Mouse (Mus musculus): ENCODE measurements at regions not wholly inside any gene's neighbourhood (a gene's known extent, or its start where the extent isn't known, plus 50 kb on each side); places are given as distances from the start of the nearest gene placed in this dataset.

- ATAC-seq (replicated peaks; ENCODE audit: low FRiP score, low TSS enrichment, low read depth) (no peak), DNase-seq (ENCODE audit: low spot score) (no peak)
- Histone ChIP-seq H3K9ac (ENCODE audit: low read length) (no peak overlapping the region), H3K4me2 (ENCODE audit: low read length) (no peak overlapping the region), H3K27ac (ENCODE audit: low read depth) (no peak overlapping the region), H3K27me3 (replicated peaks; ENCODE audit: control insufficient read depth, insufficient read depth, low read length) (no peaks in the 10 kb centered on the region), H3K4me1 (replicated peaks; ENCODE audit: control insufficient read depth, insufficient read depth, low read length) (no peaks in the 10 kb centered on the region), H3K9me3 (ENCODE audit: control insufficient read depth, low read length) (no peaks in the 10 kb centered on the region), H3K4me3 (ENCODE audit: low read depth, low read length) (no peak overlapping the region), H3K36me3 (ENCODE audit: control insufficient read depth, insufficient read depth, low read length) (no peaks in the 10 kb centered on the region)
- WGBS = 78% methylated on average over 1 of the region's 1 CpGs
Measured at GRCm38 (mm10) chr3:45198994-45199589, 179.1 kb upstream of the Pcdh10 start.

- 0 out of 2 replicates have a peak, but pooled peaks cover 2% of the 10 kb centered on the region for H3K4me1 ChIP-seq (replicated peaks; ENCODE audit: control insufficient read depth, insufficient read depth, low read length)
- no peak for ATAC-seq (replicated peaks; ENCODE audit: low FRiP score, low TSS enrichment, low read depth)
- H3K27ac ChIP-seq (ENCODE audit: low read depth) = no peak overlapping the region
- no peak overlapping the region for H3K4me3 ChIP-seq (ENCODE audit: low read depth, low read length)
- no peaks in the 10 kb centered on the region for H3K9me3 ChIP-seq (ENCODE audit: control insufficient read depth, low read length)
- peak; percentile 51 for DNase-seq (ENCODE audit: low spot score)
- WGBS = 40% methylated on average over 2 of the region's 2 CpGs
- no peak overlapping the region for H3K4me2 ChIP-seq (ENCODE audit: low read length)
- no peaks in the 10 kb centered on the region for H3K27me3 ChIP-seq (replicated peaks; ENCODE audit: control insufficient read depth, insufficient read depth, low read length)
- no peaks in the 10 kb centered on the region for H3K36me3 ChIP-seq (ENCODE audit: control insufficient read depth, insufficient read depth, low read length)
- no peak overlapping the region for H3K9ac ChIP-seq (ENCODE audit: low read length)
Measured at GRCm38 (mm10) chr3:45204392-45205043, 173.7 kb upstream of the Pcdh10 start.

- 63% methylated on average over 5 of the region's 5 CpGs for WGBS
- Histone ChIP-seq H3K9ac (ENCODE audit: low read length) (no peak overlapping the region), H3K4me1 (replicated peaks; ENCODE audit: control insufficient read depth, insufficient read depth, low read length) (no peaks in the 10 kb centered on the region), H3K36me3 (ENCODE audit: control insufficient read depth, insufficient read depth, low read length) (no peaks in the 10 kb centered on the region), H3K27me3 (replicated peaks; ENCODE audit: control insufficient read depth, insufficient read depth, low read length) (no peaks in the 10 kb centered on the region), H3K4me2 (ENCODE audit: low read length) (no peak overlapping the region), H3K9me3 (ENCODE audit: control insufficient read depth, low read length) (no peaks in the 10 kb centered on the region), H3K27ac (ENCODE audit: low read depth) (no peak overlapping the region), H3K4me3 (ENCODE audit: low read depth, low read length) (no peak overlapping the region)
- ATAC-seq (replicated peaks; ENCODE audit: low FRiP score, low TSS enrichment, low read depth) (no peak), DNase-seq (ENCODE audit: low spot score) (no peak)
Measured at GRCm38 (mm10) chr3:45231641-45232433, 146.4 kb upstream of the Pcdh10 start.

- H3K27me3 ChIP-seq (replicated peaks; ENCODE audit: control insufficient read depth, insufficient read depth, low read length) = no peaks in the 10 kb centered on the region
- DNase-seq (ENCODE audit: low spot score) (no peak), ATAC-seq (replicated peaks; ENCODE audit: low FRiP score, low TSS enrichment, low read depth) (no peak)
- no peaks in the 10 kb centered on the region for H3K36me3 ChIP-seq (ENCODE audit: control insufficient read depth, insufficient read depth, low read length)
- H3K4me2 ChIP-seq (ENCODE audit: low read length) = no peak overlapping the region
- no peaks in the 10 kb centered on the region for H3K9me3 ChIP-seq (ENCODE audit: control insufficient read depth, low read length)
- 24% methylated on average over 2 of the region's 2 CpGs for WGBS
- no peak overlapping the region for H3K9ac ChIP-seq (ENCODE audit: low read length)
- H3K27ac ChIP-seq (ENCODE audit: low read depth) = no peak overlapping the region
- no peaks in the 10 kb centered on the region for H3K4me1 ChIP-seq (replicated peaks; ENCODE audit: control insufficient read depth, insufficient read depth, low read length)
- no peak overlapping the region for H3K4me3 ChIP-seq (ENCODE audit: low read depth, low read length)
Measured at GRCm38 (mm10) chr3:45238457-45238856, 139.7 kb upstream of the Pcdh10 start.

GRCm38 (mm10) chr3:45245456-45245855, 132.7 kb upstream of the Pcdh10 start:
- Histone ChIP-seq H3K4me3 (ENCODE audit: low read depth, low read length) (no peak overlapping the region), H3K27me3 (replicated peaks; ENCODE audit: control insufficient read depth, insufficient read depth, low read length) (no peaks in the 10 kb centered on the region), H3K4me2 (ENCODE audit: low read length) (no peak overlapping the region), H3K27ac (ENCODE audit: low read depth) (no peak overlapping the region), H3K36me3 (ENCODE audit: control insufficient read depth, insufficient read depth, low read length) (no peaks in the 10 kb centered on the region), H3K9ac (ENCODE audit: low read length) (no peak overlapping the region), H3K4me1 (replicated peaks; ENCODE audit: control insufficient read depth, insufficient read depth, low read length) (no peaks in the 10 kb centered on the region), H3K9me3 (ENCODE audit: control insufficient read depth, low read length) (no peaks in the 10 kb centered on the region)
- 83% methylated on average over 1 of the region's 1 CpGs for WGBS
- ATAC-seq (replicated peaks; ENCODE audit: low FRiP score, low TSS enrichment, low read depth) (no peak), DNase-seq (ENCODE audit: low spot score) (no peak)

GRCm38 (mm10) chr3:45246601-45247000, 131.6 kb upstream of the Pcdh10 start:
- no peak overlapping the region for H3K9ac ChIP-seq (ENCODE audit: low read length)
- no peak overlapping the region for H3K4me2 ChIP-seq (ENCODE audit: low read length)
- no peaks in the 10 kb centered on the region for H3K27me3 ChIP-seq (replicated peaks; ENCODE audit: control insufficient read depth, insufficient read depth, low read length)
- H3K4me1 ChIP-seq (replicated peaks; ENCODE audit: control insufficient read depth, insufficient read depth, low read length) = no peaks in the 10 kb centered on the region
- no peaks in the 10 kb centered on the region for H3K9me3 ChIP-seq (ENCODE audit: control insufficient read depth, low read length)
- no peak overlapping the region for H3K4me3 ChIP-seq (ENCODE audit: low read depth, low read length)
- no peaks in the 10 kb centered on the region for H3K36me3 ChIP-seq (ENCODE audit: control insufficient read depth, insufficient read depth, low read length)
- no peak for DNase-seq (ENCODE audit: low spot score)
- 78% methylated on average over 1 of the region's 1 CpGs for WGBS
- ATAC-seq (replicated peaks; ENCODE audit: low FRiP score, low TSS enrichment, low read depth) = no peak
- no peak overlapping the region for H3K27ac ChIP-seq (ENCODE audit: low read depth)

GRCm38 (mm10) chr3:45276783-45277182, 101.4 kb upstream of the Pcdh10 start:
- no peak overlapping the region for H3K27ac ChIP-seq (ENCODE audit: low read depth)
- 84% methylated on average over 6 of the region's 6 CpGs for WGBS
- no peak overlapping the region for H3K9ac ChIP-seq (ENCODE audit: low read length)
- ATAC-seq (replicated peaks; ENCODE audit: low FRiP score, low TSS enrichment, low read depth) = no peak
- H3K4me1 ChIP-seq (replicated peaks; ENCODE audit: control insufficient read depth, insufficient read depth, low read length) = no peaks in the 10 kb centered on the region
- H3K9me3 ChIP-seq (ENCODE audit: control insufficient read depth, low read length) = no peaks in the 10 kb centered on the region
- no peak overlapping the region for H3K4me3 ChIP-seq (ENCODE audit: low read depth, low read length)
- no peaks in the 10 kb centered on the region for H3K27me3 ChIP-seq (replicated peaks; ENCODE audit: control insufficient read depth, insufficient read depth, low read length)
- no peaks in the 10 kb centered on the region for H3K36me3 ChIP-seq (ENCODE audit: control insufficient read depth, insufficient read depth, low read length)
- H3K4me2 ChIP-seq (ENCODE audit: low read length) = no peak overlapping the region
- DNase-seq (ENCODE audit: low spot score) = no peak

- WGBS = 63% methylated on average over 12 of the region's 12 CpGs
- no peaks in the 10 kb centered on the region for H3K9me3 ChIP-seq (ENCODE audit: control insufficient read depth, low read length)
- H3K4me1 ChIP-seq (replicated peaks; ENCODE audit: control insufficient read depth, insufficient read depth, low read length) = no peaks in the 10 kb centered on the region
- DNase-seq (ENCODE audit: low spot score) (no peak), ATAC-seq (replicated peaks; ENCODE audit: low FRiP score, low TSS enrichment, low read depth) (no peak)
- H3K4me3 ChIP-seq (ENCODE audit: low read depth, low read length) = no peak overlapping the region
- H3K27me3 ChIP-seq (replicated peaks; ENCODE audit: control insufficient read depth, insufficient read depth, low read length) = no peaks in the 10 kb centered on the region
- no peaks in the 10 kb centered on the region for H3K36me3 ChIP-seq (ENCODE audit: control insufficient read depth, insufficient read depth, low read length)
- H3K4me2 ChIP-seq (ENCODE audit: low read length) = no peak overlapping the region
- no peak overlapping the region for H3K27ac ChIP-seq (ENCODE audit: low read depth)
- no peak overlapping the region for H3K9ac ChIP-seq (ENCODE audit: low read length)
Measured at GRCm38 (mm10) chr3:45297242-45297853, 80.8 kb upstream of the Pcdh10 start.
